Mouse (Mus musculus): ENCODE data around the gene Ptp4a2.
"Not testable (repeated sequence)": the region's sequence is repeated elsewhere in the genome, so short reads cannot be mapped to it uniquely, and the experiment has no call there.

Ptp4a2 gene

DNA sequence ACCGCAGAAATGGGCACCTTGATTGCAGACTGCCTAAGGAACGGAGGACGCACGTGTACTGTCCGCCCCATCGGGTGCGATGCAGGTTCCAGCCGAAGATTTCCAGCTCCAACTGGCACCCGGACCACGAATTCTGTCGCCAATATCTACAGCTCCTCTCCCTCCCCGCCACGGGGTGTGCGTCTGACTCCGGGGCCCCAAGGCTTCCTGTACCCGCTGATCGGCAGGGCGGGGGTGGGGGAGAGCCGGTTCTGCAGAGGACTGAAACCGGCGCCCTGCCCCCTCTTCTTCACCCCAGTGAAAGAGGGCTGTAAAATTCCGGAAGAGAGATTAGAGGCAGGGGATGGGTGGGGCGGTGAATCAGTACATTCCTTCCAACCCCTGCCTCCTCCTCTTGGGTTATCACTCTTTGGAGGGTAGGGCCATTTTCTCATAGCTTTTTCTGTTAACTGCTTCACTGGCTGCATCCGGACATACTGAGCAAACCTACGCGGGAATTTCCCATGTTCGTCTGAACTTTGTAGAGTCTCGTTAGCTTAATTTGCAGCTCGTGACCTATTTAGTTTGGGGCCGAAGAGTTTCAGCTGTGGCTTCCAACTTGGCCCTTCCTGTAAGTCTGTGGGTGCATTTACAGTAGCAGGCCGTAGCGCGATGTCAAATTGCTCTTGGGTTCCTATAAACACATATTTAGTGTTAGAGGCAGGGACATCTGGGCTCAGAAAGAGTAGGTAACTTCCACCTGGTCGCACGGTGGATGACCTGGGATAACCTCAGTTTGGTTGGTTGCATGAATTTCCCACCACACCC lies at the start of gene Ptp4a2:
Gene Ptp4a2 (plus strand): TSS at position 422 of the 807 bp plus-strand sequence.
- DNase-seq (ENCODE audit: low read depth): peak; percentile 22

DNA sequence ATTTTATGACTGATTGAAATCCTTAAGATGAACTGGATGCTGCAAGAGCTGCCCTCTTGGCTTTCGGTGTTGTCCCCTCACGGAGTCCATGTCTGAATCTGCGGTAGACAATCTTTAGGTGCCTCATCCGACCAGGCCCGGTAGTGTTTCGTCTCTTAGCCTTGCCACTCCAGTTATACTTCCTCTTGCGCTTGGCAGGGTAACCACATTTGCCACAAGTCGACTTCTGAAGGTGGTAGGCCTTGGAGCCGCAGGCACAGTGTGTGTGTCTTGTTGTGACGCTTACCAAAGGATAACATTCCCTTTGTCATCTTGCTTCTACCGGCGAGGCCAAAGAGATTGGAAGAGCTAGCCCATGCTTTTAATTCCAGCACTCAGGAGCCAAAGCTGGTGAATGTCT lies 49.4 kb upstream of the Ptp4a2 start:
- DNase-seq (ENCODE audit: low read depth): no peak

DNA sequence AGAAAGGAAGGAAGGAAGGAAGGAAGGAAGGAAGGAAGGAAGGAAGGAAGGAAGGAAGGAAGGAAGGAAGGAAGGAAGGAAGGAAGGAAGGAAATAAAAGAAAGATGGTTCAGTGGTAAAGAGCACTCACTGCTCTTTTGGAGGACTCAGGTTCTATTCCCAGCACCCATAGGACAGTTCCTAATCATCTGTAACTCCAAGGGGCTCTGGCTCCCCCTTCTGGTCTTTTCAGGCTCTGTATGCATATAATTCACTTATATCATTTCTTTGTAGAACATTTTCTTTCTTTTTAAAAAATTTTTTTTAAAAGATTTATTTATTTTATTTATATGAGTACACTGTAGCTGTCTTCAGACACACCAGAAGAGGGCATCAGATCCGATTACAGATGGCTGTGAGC lies 48.5 kb upstream of the Ptp4a2 start:
- peak; percentile 25 for DNase-seq (ENCODE audit: low read depth)

DNA sequence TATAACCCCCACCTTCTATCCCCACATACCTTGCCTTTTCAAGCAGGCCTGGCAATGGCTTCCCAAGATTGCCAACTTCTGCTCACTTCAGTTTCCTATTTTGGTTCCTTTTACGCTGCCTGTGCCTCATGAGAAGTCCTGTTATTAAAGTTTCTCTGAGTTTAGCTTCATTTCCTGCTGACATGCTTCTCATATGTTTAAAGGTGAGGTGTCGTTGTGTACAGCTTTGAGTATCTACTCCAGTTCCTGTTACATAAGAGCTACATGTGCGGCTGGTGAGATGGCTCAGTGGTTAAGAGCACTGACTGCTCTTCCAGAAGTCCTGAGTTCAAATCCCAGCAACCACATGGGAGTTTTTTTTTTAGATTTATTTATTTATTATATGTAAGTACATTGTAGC lies 45.7 kb upstream of the Ptp4a2 start:
- DNase-seq (ENCODE audit: low read depth): no peak

DNA sequence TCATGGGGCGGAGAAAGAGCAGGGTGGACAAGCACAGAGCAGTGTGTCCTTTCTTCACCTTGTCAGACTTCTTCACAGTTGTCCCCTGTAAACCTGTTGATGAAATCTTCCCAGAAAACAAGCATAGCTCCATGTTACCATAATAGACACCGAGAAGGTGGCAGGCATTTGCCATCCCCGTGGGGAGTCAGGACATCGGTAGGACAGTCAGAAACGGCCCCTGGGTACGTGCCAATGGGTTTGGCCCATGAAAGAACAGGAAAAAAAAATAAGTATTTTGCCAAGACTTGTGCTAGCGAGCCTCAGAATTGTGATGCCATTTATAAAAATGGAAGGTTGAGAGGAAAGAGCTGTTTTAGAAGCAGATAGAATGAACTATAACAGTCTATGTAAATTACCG lies 43.2 kb upstream of the Ptp4a2 start:
- no peak for DNase-seq (ENCODE audit: low read depth)

DNA sequence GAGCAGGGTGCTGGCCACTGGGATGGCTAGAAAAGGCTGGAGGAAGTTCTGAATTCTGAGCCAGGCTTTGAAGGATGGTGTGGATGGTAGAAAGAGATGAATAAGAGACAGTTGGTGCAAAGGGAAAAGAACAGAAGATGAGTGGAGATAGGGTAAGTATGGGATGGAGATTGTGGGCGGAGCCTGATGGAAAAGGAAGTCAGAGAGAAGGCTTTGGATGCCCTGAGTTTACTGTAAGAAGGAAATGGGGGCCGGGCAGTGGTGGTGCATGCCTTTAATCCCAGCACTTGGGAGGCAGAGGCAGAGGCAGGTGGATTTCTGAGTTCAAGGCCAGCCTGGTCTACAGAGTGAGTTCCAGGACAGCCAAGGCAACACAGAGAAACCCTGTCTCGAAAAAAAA lies 42.3 kb upstream of the Ptp4a2 start:
- DNase-seq (ENCODE audit: low read depth): not testable (repeated sequence)

DNA sequence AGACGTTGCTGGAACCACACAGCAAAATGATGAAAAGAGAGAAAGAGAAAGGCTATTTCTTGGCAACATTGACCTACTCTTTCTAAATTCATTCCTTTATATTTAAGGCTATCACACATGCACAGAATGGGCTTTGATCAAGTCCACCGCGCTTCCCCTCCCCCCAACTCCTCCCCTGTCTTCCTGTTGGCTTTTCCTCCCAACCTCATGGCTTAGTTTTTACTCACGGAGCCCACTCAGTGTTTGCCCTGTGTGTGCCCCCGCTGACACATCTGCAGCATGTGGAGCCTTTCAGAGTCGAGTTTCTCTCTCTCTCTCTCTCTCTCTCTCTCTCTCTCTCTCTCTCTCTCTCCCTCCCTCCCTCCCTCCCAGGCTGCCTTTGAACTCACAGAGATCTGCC lies 40.4 kb upstream of the Ptp4a2 start:
- DNase-seq (ENCODE audit: low read depth): no peak

DNA sequence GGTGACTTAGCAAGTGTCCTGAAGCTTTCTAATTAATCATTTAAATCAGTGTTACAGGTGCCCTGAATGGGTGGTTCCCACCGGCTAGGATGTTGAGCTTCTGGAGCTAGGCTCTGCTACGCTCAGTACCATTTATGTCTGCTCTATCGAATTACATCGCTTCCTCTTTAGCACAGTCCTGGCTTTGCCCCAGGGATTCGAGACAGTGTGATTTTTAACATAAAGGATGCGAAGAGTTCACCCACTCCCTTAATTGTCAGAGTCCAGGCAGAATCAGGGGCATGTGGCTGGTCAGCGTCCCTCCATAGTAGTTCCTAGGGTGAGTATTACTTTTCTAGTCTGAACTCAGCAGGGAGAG lies 39.7 kb upstream of the Ptp4a2 start:
- DNase-seq (ENCODE audit: low read depth): peak; percentile 49

DNA sequence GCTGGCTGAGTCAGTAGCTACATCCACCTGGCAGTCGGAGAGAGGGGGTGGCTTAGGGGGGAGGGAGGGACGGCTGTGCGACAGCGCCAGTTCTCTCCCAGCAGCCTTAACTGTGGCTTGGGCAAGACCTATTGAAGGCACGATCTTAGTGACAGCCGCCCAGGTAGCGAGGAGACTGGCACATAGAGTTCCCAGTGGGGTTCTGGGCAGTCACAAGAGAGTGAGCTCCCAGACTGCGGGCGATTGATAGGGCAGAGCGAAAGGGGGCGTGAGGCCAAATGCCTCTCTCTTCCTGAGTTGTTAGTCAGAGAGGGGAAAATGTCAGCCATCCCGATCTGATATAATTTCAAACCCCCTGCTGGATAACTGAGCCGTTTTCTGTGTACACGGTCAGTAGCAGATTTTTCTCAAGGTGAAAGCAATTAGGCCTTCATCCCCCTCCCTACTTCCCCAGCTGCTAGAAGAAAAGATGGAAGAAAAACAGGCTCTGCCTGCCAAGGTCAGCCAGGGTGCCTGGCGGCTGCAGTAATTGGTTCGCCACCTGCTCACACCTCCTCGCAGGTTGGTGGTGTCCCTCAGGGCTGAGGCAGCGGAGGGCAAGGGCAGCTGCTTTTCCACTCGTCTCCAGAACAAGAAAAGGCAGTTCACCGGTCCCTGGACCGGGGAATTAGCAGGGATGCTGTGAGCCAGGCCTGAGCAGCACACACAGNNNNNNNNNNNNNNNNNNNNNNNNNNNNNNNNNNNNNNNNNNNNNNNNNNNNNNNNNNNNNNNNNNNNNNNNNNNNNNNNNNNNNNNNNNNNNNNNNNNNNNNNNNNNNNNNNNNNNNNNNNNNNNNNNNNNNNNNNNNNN lies 39.1 kb upstream of the Ptp4a2 start:
- DNase-seq (ENCODE audit: low read depth): no peak

DNA sequence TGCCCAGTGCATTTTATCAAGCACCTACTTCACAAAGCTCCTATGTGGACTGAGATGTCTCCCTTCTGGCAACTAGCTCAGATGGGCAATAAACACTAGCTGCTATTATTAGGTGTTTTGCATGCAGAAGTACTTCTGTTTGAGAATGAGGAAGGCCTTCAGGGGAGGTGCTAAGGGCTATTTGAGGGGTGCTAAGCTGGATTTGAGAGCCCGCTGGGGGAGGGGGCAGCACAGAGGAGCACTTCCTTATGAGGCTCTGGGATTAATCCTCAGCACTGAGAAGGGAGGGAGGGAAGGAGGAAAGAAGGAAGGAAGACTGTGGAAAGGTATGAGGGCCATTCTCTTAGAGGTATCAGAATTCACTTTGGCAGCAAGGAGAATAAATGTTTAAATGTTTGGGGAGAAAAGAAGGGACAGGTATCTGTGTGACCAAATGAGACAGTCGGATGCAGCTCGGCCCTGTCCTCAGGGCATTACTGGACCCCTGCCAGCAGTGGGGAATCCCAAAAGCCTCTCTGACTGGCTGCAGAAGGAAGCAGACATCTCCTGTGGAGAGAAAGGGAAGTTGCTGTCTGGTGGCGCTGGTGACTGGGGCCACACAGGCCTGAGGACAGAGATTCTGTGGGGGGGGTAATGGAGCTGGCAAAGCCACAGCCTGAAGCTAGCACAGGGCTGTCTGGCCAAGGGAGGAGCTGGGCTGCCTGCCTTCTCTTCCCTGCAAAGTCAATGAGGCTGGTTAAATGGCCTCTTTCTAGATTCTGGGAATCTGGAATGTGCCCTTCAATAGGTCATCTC lies 28.9 kb upstream of the Ptp4a2 start:
- peak; percentile 48 for DNase-seq (ENCODE audit: low read depth)

DNA sequence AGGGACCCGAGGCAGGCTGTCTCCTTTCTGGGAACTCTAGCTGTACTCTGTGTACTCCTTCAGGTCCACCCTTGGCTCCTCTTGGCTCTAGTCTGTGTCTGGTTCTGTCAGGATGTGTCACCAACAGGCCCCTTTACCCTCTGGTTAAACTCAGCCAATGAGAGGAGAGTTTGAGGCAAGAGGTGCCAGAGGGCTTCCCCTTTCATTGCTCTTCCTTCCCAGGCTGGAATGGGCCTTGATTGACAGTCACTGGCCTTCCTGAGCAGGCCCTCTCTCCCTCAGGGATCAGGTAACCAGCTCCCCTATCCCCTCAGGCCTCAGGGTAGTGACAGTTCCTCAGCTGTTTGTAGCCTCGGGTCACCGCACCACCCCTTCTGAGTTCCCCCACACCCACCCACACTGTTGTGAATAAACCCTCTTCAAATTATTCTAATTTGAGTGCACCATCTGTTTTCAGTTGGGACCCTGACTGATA lies 28.1 kb upstream of the Ptp4a2 start:
- peak; percentile 70 for DNase-seq (ENCODE audit: low read depth)

DNA sequence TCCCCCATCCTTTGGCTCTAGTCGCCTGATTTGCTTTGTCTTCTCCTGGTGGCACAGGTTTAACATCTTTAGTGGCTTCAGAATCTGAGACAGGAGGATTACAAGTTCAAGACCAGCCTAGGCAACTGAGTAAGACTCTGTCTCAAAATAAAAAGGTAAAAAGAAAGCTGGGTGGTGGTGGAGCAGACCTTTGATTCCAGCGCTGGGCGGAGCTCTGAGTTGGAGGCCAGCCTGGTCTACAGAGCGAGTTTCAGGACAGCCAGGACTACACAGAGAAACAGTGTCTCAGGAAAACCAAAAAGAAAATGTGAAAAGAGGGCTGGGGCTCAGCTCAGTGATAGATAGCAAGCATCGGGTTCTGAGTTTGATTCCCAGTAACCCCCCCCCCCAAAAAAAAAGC lies 27.5 kb upstream of the Ptp4a2 start:
- no peak for DNase-seq (ENCODE audit: low read depth)

DNA sequence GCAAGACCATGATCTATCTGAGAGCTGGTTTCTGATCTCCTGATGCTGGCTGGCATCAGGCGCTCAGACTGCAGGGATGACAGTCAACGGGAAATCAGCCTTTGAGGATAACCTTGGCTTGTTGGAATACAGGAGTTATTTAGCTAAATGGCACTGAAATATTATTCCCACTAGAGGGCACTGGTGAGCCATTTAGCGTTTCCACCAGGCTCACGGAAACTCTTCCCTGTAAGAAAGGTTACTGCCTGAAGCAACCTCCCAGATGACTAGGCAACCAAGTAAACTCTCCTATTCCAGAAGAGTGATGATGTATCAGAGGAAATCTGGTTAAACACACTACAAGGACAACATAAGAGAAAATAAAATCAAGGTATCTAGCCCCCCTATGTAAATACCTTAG lies 25.8 kb upstream of the Ptp4a2 start:
- DNase-seq (ENCODE audit: low read depth): peak; percentile 97

DNA sequence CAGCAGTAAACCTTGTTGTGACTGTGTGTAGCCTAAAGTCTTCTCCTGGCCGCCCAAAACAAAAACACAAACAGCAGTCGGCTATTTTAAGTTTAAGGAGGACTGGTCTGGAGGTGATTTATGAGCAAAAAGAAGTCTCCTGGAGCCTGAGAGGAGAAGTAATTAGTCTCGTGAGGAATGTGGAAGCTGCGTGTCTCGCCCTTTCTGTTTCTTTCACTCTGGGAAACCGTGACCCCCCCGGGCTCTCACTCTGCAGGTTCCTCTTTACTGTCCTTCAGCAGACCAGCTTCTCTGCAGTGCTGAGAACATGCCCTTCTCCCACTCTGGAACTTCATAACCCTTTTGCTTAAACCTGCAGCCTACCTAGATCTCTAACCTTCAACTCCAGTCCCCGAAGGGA lies 22.3 kb upstream of the Ptp4a2 start:
- DNase-seq (ENCODE audit: low read depth): no peak

DNA sequence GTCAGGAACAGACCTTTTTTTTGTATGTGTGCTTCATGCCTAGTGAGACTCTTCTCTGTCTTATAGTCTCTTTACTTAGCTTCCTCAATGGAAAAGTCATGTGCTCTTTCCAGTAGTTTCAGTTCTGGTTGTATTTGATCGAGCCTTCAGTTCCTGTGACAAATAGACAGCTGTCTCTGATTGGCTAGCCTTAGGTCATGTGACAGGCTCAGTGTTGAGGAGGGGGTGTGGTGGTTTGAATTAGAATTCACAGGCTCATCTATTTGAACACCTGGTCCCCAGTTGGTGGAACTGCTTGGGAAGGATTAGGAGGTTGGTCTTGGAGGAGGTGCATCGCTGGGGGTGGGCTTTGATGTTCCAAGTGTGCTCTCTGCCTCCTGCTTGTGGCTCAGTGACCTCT lies 21.4 kb upstream of the Ptp4a2 start:
- DNase-seq (ENCODE audit: low read depth): no peak

DNA sequence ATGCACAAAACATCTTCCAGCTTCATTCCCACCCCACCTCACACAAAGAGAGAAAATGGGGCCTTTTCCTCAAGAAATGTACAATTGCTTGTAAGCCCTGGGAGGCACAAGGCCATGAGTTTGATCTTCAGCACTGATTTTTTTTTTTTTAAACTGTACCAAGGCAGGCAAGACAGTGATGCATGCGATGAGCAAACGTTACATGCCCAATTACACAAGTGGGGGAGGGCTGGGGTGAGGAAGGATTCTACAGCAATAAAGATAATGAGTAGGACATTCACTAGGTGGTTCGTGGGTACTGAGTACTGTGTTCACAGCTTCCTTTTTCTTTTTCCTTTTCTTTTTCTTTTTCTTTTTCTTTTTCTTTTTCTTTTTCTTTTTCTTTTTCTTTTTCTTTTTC lies 20.5 kb upstream of the Ptp4a2 start:
- no peak for DNase-seq (ENCODE audit: low read depth)

DNA sequence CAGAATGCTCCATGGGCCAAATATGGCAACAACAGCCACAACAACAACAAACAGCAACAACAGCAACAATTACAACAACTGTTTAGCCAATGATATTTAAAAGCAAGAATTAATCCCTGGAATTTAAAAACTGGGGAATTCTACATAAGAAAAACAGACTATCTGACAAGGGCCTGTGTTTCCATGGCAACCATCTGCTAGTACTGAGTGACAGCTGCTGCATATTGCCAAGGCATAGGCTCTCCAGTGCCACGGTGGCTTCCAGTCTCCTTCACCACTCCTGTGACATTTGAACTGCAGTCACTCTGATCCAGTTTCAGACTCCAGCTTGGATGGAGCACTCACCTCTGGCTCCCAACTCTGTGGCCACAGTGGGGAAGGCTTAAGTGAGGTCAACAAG lies 19.6 kb upstream of the Ptp4a2 start:
- peak; percentile 39 for DNase-seq (ENCODE audit: low read depth)

DNA sequence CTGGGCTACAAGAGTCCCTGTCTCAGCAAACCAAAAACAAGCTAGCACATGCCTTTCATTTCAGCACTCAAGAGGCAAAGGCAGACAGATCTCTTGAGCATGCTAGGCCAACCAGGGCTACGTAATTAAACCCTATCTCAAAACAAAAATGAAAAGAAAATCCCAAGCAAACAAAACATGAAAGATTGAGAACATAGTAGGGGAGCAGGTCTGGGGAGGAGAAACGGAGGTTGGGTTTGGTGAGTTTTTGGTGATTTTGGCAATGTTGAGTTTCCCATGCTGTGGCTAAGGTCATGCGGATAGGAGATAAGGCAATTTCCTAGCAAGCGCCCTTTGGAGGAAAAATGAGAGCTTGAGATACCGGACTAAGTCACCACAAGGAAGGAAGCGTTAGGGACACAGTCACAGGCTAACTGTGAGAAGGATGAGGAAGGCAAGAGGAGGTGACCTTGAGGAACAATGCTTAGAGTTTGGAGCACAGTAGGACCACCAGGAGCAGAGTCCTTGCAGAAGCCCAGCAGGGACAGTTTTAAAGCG lies 18.3 kb upstream of the Ptp4a2 start:
- DNase-seq (ENCODE audit: low read depth): no peak

DNA sequence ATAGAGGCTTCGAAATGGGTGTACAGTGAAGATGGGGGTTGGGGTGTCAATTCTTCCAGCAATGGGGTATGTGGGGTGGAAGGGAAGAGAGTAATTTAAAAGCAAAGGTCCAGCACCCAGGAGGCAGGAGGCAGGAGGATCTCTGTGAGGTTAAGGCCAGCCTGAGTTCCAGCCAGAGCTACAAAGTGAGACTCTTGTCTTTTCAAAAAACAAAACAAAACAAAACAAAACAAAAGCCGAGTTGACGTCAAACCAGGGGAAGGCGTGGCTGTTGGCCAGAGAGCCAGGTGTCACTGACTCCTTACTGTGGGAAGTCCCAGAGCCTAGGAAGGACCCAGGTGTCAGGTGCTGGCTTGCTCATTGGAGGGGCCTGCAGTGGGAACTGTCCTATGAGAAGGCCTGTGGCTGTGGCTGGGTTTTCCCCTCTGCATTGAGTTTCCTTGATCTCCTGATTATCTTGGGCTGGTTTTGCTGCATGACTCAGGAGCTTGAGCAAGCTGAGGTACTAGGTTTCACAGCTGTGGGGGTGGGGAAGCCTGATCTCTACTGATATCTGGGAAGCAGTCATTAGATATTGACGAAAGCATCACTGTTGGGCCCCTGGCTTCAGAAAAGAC lies 17.2 kb upstream of the Ptp4a2 start:
- DNase-seq (ENCODE audit: low read depth): peak; percentile 85

DNA sequence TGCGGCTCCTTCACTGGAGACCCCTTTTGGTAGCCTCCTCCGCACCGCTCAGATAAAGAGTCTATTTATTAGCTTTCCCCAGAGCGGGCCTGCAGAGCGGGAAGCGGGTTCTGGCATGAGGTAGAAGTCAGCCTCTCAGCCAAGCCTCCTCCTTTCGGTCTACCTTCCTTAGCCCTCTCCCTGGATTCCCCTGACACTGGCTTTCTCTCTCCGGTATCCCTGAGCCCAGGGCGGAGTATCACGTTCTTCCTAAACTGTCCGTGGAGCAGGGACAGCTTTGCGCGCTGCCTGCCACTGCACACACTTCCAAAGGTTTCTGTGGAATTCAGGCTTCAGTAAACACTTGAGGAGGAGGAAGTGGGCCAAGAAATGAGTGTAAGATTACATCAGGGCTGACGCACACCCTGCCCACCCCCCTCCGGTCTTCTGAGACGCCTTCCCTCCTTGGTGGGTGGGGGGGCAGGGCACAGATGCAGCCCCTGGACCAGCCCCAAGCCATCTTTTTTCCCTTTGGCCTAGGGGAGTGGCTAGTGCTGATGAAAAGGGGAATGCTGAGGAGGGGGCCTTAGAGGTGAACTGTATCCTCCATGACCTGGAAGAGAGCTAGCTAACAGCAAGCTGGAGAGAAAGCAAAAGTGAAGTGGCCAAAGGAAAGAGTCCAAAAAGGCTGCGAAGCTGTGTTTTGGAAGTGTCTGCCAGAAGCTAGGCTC lies 15.7 kb upstream of the Ptp4a2 start:
- peak; percentile 98 for DNase-seq (ENCODE audit: low read depth)

DNA sequence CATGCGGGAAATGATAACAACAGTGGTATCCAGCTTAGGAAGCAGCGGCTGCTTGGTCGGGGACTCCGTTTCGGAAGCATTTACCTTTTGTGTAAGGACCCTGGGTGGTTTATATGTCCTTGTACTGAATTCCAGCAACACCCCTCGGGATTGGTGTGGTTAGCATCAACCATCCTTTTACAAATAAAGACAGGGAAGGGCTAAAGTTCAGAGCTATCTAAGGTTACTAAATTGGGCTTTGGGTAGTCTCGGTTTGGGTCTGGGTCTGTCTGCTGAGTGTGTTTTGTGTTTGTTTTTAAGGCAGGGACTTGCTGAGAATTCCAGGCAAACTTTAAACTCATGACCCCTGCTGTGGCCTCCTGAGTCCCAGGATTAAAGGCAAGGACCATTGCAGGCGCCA lies 15.2 kb upstream of the Ptp4a2 start:
- peak; percentile 25 for DNase-seq (ENCODE audit: low read depth)

Data from NIH3T3 (cell line).